Mouse (Mus musculus): ENCODE data around the gene Cav1. TPM values are rescaled to one million over a fixed set of nuclear protein-coding genes. Genes with fewer than 3 reads are reported as not detected.

The Cav1 gene
- polyA plus RNA-seq, 1 experiment, result not detected

DNA sequence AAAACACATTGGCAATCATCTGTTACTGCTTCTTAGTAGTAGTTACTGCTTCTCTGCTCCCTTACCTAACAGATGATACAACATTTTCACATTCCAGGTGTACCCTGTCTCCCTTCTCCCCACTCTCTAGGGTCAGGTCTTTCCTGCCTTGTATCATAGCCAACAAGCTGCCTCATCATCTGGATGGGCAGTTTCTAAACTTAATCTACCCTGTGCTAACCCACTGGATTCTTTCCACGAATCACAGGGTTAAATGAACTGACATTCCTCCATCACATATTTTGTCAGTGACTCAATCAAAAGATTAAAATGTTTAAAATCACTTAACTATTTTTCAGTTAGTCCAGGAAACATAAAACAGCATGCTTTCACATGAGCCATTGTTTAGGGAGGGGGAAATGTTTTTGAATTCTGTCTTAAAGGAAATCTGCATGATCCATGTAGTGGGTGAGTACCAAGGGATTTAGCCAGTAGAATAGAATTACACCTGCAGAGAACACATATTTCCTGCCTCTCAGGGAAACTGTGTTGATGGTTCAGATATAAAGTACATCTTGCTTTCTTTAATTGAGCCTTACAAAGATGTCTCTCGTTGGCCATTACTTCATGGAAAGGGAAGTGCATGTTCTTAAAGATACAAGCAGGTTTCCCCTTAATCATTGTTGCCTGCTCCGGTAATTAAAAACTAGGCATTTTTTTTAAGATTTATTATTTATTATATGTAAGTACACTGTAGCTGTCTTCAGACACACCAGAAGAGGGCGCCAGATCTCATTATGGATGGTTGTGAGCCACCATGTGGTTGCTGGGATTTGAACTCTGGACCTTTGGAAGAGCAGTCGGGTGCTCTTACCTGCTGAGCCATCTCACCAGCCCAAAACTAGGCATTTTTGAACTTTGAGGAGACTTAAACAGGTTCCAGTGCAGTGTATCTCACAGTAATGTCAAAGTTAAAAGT lies 8.8 kb downstream of the Cav1 start:
- TF ChIP-seq CTCF (IDR thresholded peaks at IDR 0.05; ENCODE audit: insufficient read depth, low read depth, low read length) (no peak), POLR2A (IDR thresholded peaks at IDR 0.05; ENCODE audit: insufficient read depth, low read depth, low read length) (no peak)
- 85% methylated on average over 5 of the region's 5 CpGs for WGBS
- Histone ChIP-seq H3K27ac (ENCODE audit: insufficient read depth, low read depth, low read length) (no peak overlapping the region), H3K4me1 (ENCODE audit: control insufficient read depth, insufficient read depth, low read length) (0 out of 2 replicates have a peak, but pooled peaks cover 4% of the 10 kb centered on the region), H3K4me3 (ENCODE audit: insufficient read depth, low read depth, low read length) (no peak overlapping the region)

DNA sequence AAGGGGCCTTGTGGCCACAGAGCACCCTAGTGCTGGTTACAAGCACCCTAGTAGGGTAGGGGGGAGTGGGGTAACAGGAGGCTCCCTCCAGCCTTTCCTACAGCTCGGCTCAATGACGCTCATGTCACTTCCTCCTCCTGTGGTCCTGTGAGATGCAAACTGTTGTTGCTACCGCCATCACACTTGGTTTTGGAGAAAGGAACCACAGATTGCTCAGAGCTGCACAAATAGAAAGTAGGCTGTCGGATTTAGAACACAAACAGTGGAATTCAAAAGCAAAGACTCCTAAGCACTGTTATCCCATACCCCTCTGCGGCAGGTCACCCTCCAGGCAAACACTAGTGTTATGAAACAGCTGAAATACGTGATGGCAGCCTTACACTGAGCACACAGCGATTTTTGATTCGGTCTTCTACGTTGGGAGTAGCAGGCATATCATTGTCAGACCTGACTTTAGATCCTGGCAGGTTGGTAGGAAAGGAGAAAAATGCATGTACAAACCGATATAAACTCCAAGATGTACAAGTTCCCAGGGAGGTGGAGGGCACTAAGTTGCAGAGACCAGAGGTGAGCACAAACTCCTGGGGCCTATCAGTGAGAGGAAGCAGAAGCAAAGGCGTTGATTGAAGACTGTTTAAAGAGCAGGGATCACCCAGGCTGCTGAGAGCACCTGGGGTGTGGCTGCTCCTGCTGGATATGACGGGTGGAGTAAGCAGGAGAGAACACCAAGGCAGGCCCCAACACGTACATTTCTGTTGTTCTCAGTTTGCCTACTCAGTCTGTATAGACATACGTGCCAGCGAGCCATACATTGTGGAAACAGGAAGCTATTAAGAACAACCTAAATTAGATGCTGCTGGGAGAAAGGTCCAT lies 10.4 kb downstream of the Cav1 start:
- TF ChIP-seq POLR2A (IDR thresholded peaks at IDR 0.05; ENCODE audit: insufficient read depth, low read depth, low read length) (no peak), CTCF (IDR thresholded peaks at IDR 0.05; ENCODE audit: insufficient read depth, low read depth, low read length) (no peak)
- no peak overlapping the region for H3K4me3 ChIP-seq (ENCODE audit: insufficient read depth, low read depth, low read length)
- no peak overlapping the region for H3K27ac ChIP-seq (ENCODE audit: insufficient read depth, low read depth, low read length)

DNA sequence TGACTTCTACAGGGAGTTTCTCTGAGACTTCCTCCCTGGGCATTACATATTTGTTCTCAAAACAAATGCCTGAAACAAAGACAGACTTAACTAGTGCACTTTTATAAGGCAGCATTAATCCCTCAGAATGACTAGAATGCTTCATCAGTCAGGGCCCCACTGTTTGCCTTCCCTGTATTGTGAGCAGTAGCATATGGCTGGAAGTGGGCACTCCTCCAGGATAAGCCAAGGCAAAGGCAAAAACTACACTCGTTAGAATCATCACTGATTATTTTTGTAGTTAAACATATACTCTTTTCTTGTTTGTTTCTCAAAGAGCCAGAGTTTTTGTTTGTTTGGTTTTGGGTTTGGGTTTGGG lies 11.0 kb downstream of the Cav1 start:
- Histone ChIP-seq H3K4me3 (ENCODE audit: insufficient read depth, low read depth, low read length) (no peak overlapping the region), H3K27ac (ENCODE audit: insufficient read depth, low read depth, low read length) (no peak overlapping the region), H3K4me1 (ENCODE audit: control insufficient read depth, insufficient read depth, low read length) (0 out of 2 replicates have a peak, but pooled peaks cover 4% of the 10 kb centered on the region)
- no peak for TF ChIP-seq CTCF (IDR thresholded peaks at IDR 0.05; ENCODE audit: insufficient read depth, low read depth, low read length)
- TF ChIP-seq POLR2A (IDR thresholded peaks at IDR 0.05; ENCODE audit: insufficient read depth, low read depth, low read length), result no peak
- 14% methylated on average over 1 of the region's 1 CpGs for WGBS

More for the DNA sequence above, 10.4 kb downstream of the Cav1 start:
- 0 out of 2 replicates have a peak, but pooled peaks cover 4% of the 10 kb centered on the region for H3K4me1 ChIP-seq (ENCODE audit: control insufficient read depth, insufficient read depth, low read length)
- WGBS, result 82% methylated on average over 15 of the region's 15 CpGs

DNA sequence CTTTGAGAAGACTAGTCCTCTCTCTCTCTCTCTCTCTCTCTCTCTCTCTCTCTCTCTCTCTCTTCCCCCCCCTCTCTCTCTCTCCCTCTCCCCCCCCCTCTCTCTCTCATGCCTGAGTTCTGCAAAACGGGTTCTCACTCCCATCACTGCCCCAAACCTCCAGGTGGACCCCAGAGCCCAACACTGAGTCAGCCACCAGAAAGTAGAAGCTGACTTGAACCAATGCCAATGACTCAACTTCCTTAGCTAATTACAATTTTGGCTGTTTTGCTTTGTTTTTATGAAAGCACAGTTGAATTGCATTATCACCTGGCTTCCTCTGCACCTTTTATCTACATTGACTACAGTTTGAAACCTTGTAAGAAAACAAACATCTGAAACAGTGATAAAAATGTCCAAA lies 11.8 kb downstream of the Cav1 start:
- Histone ChIP-seq H3K27ac (ENCODE audit: insufficient read depth, low read depth, low read length) (no peak overlapping the region), H3K4me1 (ENCODE audit: control insufficient read depth, insufficient read depth, low read length) (0 out of 2 replicates have a peak, but pooled peaks cover 4% of the 10 kb centered on the region), H3K4me3 (ENCODE audit: insufficient read depth, low read depth, low read length) (no peak overlapping the region)
- TF ChIP-seq CTCF (IDR thresholded peaks at IDR 0.05; ENCODE audit: insufficient read depth, low read depth, low read length), result no peak
- no peak for TF ChIP-seq POLR2A (IDR thresholded peaks at IDR 0.05; ENCODE audit: insufficient read depth, low read depth, low read length)
- WGBS, result 76% methylated on average over 1 of the region's 1 CpGs

DNA sequence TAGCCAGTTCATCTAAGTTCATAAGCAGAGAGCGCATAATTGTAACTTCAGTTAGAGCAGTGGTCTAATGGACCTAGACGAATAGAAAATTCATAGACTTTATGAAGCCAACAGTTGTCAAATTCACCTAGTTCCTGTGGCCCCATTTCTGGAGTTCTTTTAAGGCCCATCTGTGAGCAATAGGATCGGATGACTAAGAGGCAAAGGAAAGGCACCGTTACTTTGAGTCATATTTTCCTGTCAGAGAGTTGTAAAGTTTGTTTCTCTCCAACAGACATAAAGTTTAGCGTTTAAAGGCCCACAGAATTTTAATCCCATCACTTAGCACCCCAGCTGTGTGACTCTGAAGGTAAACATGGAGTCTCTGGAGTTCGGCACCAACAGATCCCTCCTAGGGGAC lies 15.8 kb downstream of the Cav1 start:
- no peaks in the 10 kb centered on the region for H3K4me1 ChIP-seq (ENCODE audit: control insufficient read depth, insufficient read depth, low read length)
- H3K4me3 ChIP-seq (ENCODE audit: insufficient read depth, low read depth, low read length), result no peak overlapping the region
- WGBS, result 84% methylated on average over 6 of the region's 6 CpGs
- no peak overlapping the region for H3K27ac ChIP-seq (ENCODE audit: insufficient read depth, low read depth, low read length)
- TF ChIP-seq POLR2A (IDR thresholded peaks at IDR 0.05; ENCODE audit: insufficient read depth, low read depth, low read length), result no peak
- no peak for TF ChIP-seq CTCF (IDR thresholded peaks at IDR 0.05; ENCODE audit: insufficient read depth, low read depth, low read length)

DNA sequence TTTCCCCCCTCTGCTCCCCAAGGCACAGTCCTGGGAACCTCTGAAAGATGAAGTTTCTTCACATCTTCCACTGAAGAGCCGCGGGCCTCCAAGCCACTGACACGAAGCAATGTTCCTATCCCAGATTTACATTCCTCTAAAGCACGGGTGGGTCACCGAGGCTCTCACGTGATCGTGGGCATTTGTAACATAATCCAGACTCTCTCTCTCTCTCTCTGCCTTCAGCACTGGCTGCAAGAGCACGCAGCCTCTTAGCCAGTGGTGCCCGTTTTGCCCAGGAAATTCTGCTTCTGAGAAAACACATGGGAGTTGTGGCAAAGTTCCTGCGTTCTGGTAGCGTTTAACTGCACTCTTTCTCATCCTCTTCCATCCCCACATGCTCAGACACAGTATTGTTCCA lies 21.1 kb downstream of the Cav1 start:
- Histone ChIP-seq H3K27ac (ENCODE audit: insufficient read depth, low read depth, low read length) (no peak overlapping the region), H3K4me3 (ENCODE audit: insufficient read depth, low read depth, low read length) (no peak overlapping the region), H3K4me1 (ENCODE audit: control insufficient read depth, insufficient read depth, low read length) (no peaks in the 10 kb centered on the region)
- TF ChIP-seq CTCF (IDR thresholded peaks at IDR 0.05; ENCODE audit: insufficient read depth, low read depth, low read length), result no peak
- TF ChIP-seq POLR2A (IDR thresholded peaks at IDR 0.05; ENCODE audit: insufficient read depth, low read depth, low read length), result no peak
- WGBS, result 67% methylated on average over 11 of the region's 11 CpGs

DNA sequence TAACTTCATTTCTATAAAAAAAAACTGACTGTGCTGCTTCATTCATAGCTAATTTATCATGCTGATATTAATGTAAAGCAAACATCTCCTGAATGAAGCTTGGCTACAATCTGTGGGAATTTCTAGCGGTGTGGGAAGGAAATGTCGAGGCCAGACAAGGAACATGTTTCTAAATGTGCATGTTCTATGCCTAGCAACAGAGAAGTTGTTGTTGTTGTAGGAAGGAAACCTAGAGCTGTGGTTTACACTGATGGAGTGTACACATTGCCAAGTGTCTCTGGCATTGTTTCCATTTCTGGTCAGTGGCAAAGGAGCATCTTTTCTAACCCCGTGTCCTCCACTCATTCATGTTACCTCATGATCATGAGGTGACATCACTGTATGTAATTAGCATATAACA lies 23.7 kb downstream of the Cav1 start:
- Histone ChIP-seq H3K4me1 (ENCODE audit: control insufficient read depth, insufficient read depth, low read length) (no peaks in the 10 kb centered on the region), H3K4me3 (ENCODE audit: insufficient read depth, low read depth, low read length) (no peak overlapping the region), H3K27ac (ENCODE audit: insufficient read depth, low read depth, low read length) (no peak overlapping the region)
- WGBS, result 67% methylated on average over 3 of the region's 3 CpGs
- TF ChIP-seq CTCF (IDR thresholded peaks at IDR 0.05; ENCODE audit: insufficient read depth, low read depth, low read length) (no peak), POLR2A (IDR thresholded peaks at IDR 0.05; ENCODE audit: insufficient read depth, low read depth, low read length) (no peak)

DNA sequence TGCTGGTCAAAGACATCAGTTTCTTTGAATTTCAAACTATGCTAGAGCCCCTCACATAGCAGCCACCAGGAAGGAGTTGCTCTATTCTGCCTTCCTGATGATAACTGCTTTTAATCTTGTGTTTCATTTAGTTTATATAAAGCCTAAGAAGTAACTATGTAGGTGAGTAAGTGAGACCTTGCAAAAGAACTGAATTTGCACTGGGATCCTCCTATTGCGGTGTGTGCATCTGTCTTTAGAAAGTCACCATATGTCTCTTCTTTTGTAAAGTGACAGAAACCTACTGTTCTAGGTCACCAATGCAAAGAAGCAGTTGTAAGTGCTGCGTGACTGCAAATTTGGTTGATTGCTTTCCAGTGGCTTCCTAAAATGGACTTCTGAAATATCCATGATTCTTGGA lies 31.6 kb downstream of the Cav1 start:
- H3K4me1 ChIP-seq (ENCODE audit: control insufficient read depth, insufficient read depth, low read length), result no peaks in the 10 kb centered on the region
- TF ChIP-seq POLR2A (IDR thresholded peaks at IDR 0.05; ENCODE audit: insufficient read depth, low read depth, low read length), result no peak
- TF ChIP-seq CTCF (IDR thresholded peaks at IDR 0.05; ENCODE audit: insufficient read depth, low read depth, low read length), result no peak
- whole genome bisulfite sequencing, result 95% methylated on average over 2 of the region's 2 CpGs
- no peak overlapping the region for H3K27ac ChIP-seq (ENCODE audit: insufficient read depth, low read depth, low read length)
- H3K4me3 ChIP-seq (ENCODE audit: insufficient read depth, low read depth, low read length), result no peak overlapping the region

DNA sequence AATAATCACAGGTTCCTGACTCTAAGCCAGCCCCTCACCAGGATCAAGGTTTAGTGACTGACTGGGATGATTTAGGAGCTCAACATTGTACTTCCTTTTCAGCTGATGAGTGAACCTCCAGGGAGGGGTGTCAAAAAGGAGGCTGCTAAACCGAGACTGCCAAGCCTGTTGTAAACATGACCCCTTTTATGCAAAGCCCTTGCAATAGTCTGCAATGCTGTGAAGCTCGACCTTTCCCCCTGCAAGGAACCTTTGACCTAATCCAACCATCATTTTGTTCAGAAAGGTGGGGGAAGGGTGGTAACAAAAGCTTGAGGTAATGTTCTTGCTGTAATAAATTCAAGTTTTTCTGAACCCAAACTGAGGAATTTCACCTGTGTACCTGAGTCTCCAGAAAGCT lies 34.3 kb downstream of the Cav1 start:
- no peak overlapping the region for H3K27ac ChIP-seq (ENCODE audit: insufficient read depth, low read depth, low read length)
- 44% methylated on average over 2 of the region's 2 CpGs for WGBS
- TF ChIP-seq POLR2A (IDR thresholded peaks at IDR 0.05; ENCODE audit: insufficient read depth, low read depth, low read length), result no peak
- no peak for TF ChIP-seq CTCF (IDR thresholded peaks at IDR 0.05; ENCODE audit: insufficient read depth, low read depth, low read length)
- no peak overlapping the region for H3K4me3 ChIP-seq (ENCODE audit: insufficient read depth, low read depth, low read length)
- no peaks in the 10 kb centered on the region for H3K4me1 ChIP-seq (ENCODE audit: control insufficient read depth, insufficient read depth, low read length)
